Mouse (Mus musculus): ENCODE measurements around the gene Pgghg.

The Pgghg gene

DNA sequence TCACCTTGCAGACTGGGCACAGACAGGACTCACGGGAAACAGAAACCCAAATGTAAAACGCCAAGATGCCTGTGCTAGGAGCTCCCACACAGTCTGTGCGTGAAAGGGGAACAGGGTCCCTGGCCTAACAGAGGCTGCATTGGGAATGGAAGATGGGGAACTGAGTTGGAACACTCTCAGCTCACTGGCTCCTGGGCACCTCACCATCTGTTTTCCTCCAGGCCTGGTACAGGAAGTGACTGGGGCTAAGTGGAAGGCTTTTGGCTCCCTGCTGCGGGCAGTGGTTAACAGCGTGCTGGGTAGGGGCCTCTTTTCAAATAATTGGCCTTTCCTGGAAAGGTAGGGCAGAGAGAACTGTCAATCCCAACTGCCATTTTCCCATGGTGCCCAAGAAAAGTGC is 49.4 kb downstream of the Pgghg start:
- DNase-seq (ENCODE audit: low read depth, low spot score), result peak; percentile 8

GRCm38 (mm10) chr7:140991117-140991689 is 50.0 kb downstream of the Pgghg start:
- DNase-seq (ENCODE audit: low read depth, low spot score), result peak; percentile 47

Measured in CD4-positive, CD25-positive, alpha-beta regulatory T cell, adult 2 months (primary cell).